Mouse (Mus musculus) embryonic facial prominence, embryonic 15.5 days (tissue): ENCODE results near the gene Hpse. TPM values are rescaled to one million over a fixed set of nuclear protein-coding genes. Genes with fewer than 3 reads are reported as not detected.

Experiments
- ATAC-seq: fragments of 200-750 bp; cut with Nextera tagmentation; 2 replicates; pipeline ENCODE4 v1.8.0; 2017; ENCODE audit warnings: low read depth, moderate TSS enrichment; ENCODE audit not compliant: insufficient number of reproducible peaks, low FRiP score, low TSS enrichment
- H3K27ac ChIP-seq: fragments of 300-500 bp; sonication (generic); replicated peaks from 2 replicates; pipeline ENCODE4 v1.5.1; 2015; ENCODE audit warnings: mild to moderate bottlenecking, inconsistent platforms
- H3K27me3 ChIP-seq: fragments of 300-500 bp; sonication (generic); 2 replicates; pipeline ENCODE4 v1.6.1; 2015; ENCODE audit warnings: inconsistent platforms
- H3K36me3 ChIP-seq: fragments of 300-500 bp; sonication (generic); 2 replicates; pipeline ENCODE4 v1.6.1; 2015; ENCODE audit warnings: mild to moderate bottlenecking, inconsistent platforms
- H3K4me1 ChIP-seq: fragments of 300-500 bp; sonication (generic); 2 replicates; pipeline ENCODE4 v1.6.1; 2015; ENCODE audit warnings: inconsistent platforms
- H3K4me2 ChIP-seq: fragments of 300-500 bp; sonication (generic); replicated peaks from 2 replicates; pipeline ENCODE4 v1.6.1; 2015; ENCODE audit warnings: mild to moderate bottlenecking, inconsistent platforms
- H3K4me3 ChIP-seq: fragments of 300-500 bp; sonication (generic); replicated peaks from 2 replicates; pipeline ENCODE4 v1.5.1; 2015; ENCODE audit warnings: mild to moderate bottlenecking, inconsistent platforms
- H3K9ac ChIP-seq: fragments of 300-500 bp; sonication (generic); 2 replicates; pipeline ENCODE4 v1.6.1; 2015; ENCODE audit warnings: inconsistent platforms
- H3K9me3 ChIP-seq: fragments of 300-500 bp; sonication (generic); replicated peaks from 2 replicates; pipeline ENCODE4 v1.6.1; 2016; ENCODE audit warnings: inconsistent platforms
- WGBS: fragments of 180-500 bp; shearing (Covaris S2); methylation state at CpG from one replicate; pipeline ENCODE4 v1.1.7; 2015; 5-methylcytosine and 5-hydroxymethylcytosine counted together
- polyA plus RNA-seq: library from polyadenylated mRNA; unstranded; fragments of >200 nt; fragmentation: Nextera tagmentation; extraction: Ambion mirVana; gene quantifications from 2 replicates; pipeline ENCODE4 v1.2.1, GENCODE M21; 2015

The Hpse gene
- 4.7 and 5.9 TPM in 2 replicates for polyA plus RNA-seq

DNA sequence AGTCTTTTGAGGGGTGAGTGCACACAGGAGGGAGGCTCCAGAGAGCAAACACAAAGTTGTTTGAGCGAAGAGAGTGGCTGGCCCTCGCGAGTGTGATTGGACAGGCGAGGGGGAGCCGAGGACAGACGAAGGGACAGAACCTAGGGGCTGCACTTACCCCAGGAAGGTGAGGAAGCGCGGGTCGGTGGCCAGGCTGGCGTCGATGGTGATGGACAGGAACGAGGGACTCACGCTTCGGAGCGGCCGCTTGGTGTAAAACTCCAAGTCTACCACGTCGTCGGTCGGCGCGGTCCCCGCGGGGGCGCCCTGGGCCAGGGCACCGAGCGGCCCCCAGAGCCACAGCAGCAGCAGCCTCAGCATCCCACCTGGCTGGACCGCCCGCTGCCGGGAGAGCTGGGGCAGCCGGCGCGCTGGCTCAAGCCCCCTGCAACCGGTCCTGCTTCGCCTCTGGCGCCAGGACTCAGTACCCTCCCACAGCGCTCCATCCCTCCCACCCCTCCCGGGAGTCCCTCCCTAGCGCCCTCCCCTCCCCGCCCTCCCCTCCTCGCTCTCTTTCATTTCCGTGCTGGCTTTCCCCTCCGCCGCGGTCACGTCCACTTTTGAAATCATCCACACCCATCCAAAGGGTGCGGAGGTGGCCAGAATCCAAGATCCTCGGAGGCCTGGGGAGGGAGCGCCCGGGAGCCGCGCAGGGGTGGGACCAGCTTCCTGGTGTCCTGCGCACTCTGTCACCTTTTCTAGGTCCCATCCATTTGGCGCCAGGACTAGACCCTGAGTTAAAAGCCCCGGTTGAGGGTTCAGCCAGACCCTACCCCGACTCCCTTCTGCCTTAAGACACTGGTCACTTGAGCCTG lies at the start of gene Hpse:
Hpse (minus strand) TSS at position 482 of the 854 bp plus-strand sequence.
- Histone ChIP-seq H3K9me3 (no peaks in the 10 kb centered on the region), H3K36me3 (no peaks in the 10 kb centered on the region), H3K4me1 (peaks cover 9% of the 10 kb centered on the region; the same call in 1 of the 2 replicates), H3K27ac (no peak within 1 kb of the TSS), H3K4me3 (peak within 1 kb of the TSS; percentile 55), H3K27me3 (no peaks in the 10 kb centered on the region; the same call in none of the 2 replicates), H3K4me2 (peak within 1 kb of the TSS; percentile 96), H3K9ac (peak within 1 kb of the TSS; percentile 37)
- peak; percentile 71 for ATAC-seq
- WGBS: under 1% methylated on average over 56 of the region's 56 CpGs

DNA sequence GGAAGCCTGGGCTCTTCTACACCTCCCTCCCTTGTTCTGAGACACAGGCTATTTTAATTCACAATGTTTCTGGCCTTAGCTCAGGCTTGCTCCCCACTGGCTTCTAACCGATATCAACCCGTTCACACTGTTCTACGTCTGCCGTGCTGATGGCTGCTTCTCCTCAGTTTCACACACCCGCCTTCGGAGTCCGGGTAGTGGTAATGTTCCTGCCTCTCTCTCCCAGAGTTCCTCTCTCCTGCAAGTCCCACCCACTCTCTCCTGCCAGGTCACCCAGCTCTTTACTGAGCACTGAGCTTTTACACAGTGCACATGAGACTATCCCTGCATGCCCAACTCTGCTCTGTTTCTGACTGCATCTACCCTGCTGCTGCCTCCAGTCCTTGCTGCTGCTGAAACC lies 46.5 kb upstream of the Hpse start:
- ATAC-seq: no peak
- 96% methylated on average over 7 of the region's 7 CpGs for WGBS
- no peaks in the 10 kb centered on the region for H3K4me1 ChIP-seq

GRCm38 (mm10) chr5:100761736-100762135 lies 42.2 kb upstream of the Hpse start:
- WGBS: 82% methylated on average over 7 of the region's 7 CpGs
- H3K9me3 ChIP-seq: no peaks in the 10 kb centered on the region
- no peaks in the 10 kb centered on the region for H3K27me3 ChIP-seq
- no peaks in the 10 kb centered on the region for H3K4me1 ChIP-seq
- H3K27ac ChIP-seq: no peak overlapping the region
- H3K9ac ChIP-seq: no peak overlapping the region
- H3K36me3 ChIP-seq: peaks cover 40% of the 10 kb centered on the region
- no peak for ATAC-seq
- H3K4me2 ChIP-seq: no peak overlapping the region
- H3K4me3 ChIP-seq: no peak overlapping the region

More for the DNA sequence above, 46.5 kb upstream of the Hpse start:
- Histone ChIP-seq H3K27ac (no peak overlapping the region), H3K27me3 (no peaks in the 10 kb centered on the region), H3K9me3 (no peaks in the 10 kb centered on the region), H3K9ac (no peak overlapping the region), H3K36me3 (peaks cover 65% of the 10 kb centered on the region), H3K4me3 (no peak overlapping the region), H3K4me2 (no peak overlapping the region)

- 89% methylated on average over 10 of the region's 10 CpGs for WGBS
Observed at GRCm38 (mm10) chr5:100760049-100760663, 40.6 kb upstream of the Hpse start.

DNA sequence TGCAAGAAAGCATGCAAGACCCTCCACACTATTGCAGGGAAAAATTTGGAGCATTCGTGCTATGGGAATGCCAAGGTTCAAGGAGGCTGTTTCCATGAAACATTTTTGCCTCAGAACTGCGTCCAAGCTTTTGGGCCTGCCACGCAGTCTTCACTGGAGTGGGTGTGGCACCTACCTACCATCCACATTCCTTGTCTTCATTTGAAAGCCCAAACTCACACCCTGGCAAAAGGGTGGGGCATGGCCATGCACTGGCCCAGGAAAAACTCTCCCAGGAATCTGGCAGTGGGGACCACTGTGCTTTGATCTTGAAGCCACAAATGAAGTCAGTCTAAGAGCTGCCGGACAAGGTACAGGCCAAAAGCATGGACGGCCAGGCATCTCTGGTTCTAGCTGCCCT lies 38.6 kb upstream of the Hpse start:
- Histone ChIP-seq H3K9ac (no peak overlapping the region), H3K27ac (no peak overlapping the region), H3K36me3 (peaks cover 7% of the 10 kb centered on the region; the same call in 1 of the 2 replicates), H3K9me3 (no peaks in the 10 kb centered on the region), H3K27me3 (no peaks in the 10 kb centered on the region), H3K4me2 (no peak overlapping the region), H3K4me1 (no peaks in the 10 kb centered on the region), H3K4me3 (no peak overlapping the region)
- ATAC-seq: no peak
- 94% methylated on average over 5 of the region's 5 CpGs for WGBS

More at GRCm38 (mm10) chr5:100760049-100760663, 40.6 kb upstream of the Hpse start:
- no peaks in the 10 kb centered on the region for H3K4me1 ChIP-seq
- ATAC-seq: no peak
- H3K9ac ChIP-seq: no peak overlapping the region
- no peak overlapping the region for H3K27ac ChIP-seq
- no peaks in the 10 kb centered on the region for H3K27me3 ChIP-seq
- peaks cover 26% of the 10 kb centered on the region for H3K36me3 ChIP-seq
- H3K4me2 ChIP-seq: no peak overlapping the region
- no peak overlapping the region for H3K4me3 ChIP-seq
- H3K9me3 ChIP-seq: no peaks in the 10 kb centered on the region

- H3K4me3 ChIP-seq: no peak overlapping the region
- no peak overlapping the region for H3K27ac ChIP-seq
- H3K9me3 ChIP-seq: no peaks in the 10 kb centered on the region
- 62% methylated on average over 7 of the region's 7 CpGs for WGBS
- H3K4me1 ChIP-seq: no peaks in the 10 kb centered on the region
- H3K9ac ChIP-seq: no peak overlapping the region
- H3K27me3 ChIP-seq: no peaks in the 10 kb centered on the region
- no peak overlapping the region for H3K4me2 ChIP-seq
- ATAC-seq: no peak
- H3K36me3 ChIP-seq: no peaks in the 10 kb centered on the region
Observed at GRCm38 (mm10) chr5:100753407-100753806, 33.9 kb upstream of the Hpse start.

GRCm38 (mm10) chr5:100751655-100752054 lies 32.1 kb upstream of the Hpse start:
- ATAC-seq: no peak
- Histone ChIP-seq H3K36me3 (no peaks in the 10 kb centered on the region), H3K4me3 (no peak overlapping the region), H3K4me2 (no peak overlapping the region), H3K4me1 (no peaks in the 10 kb centered on the region), H3K9me3 (no peaks in the 10 kb centered on the region), H3K9ac (no peak overlapping the region), H3K27ac (no peak overlapping the region), H3K27me3 (no peaks in the 10 kb centered on the region)
- WGBS: 65% methylated on average over 4 of the region's 4 CpGs

DNA sequence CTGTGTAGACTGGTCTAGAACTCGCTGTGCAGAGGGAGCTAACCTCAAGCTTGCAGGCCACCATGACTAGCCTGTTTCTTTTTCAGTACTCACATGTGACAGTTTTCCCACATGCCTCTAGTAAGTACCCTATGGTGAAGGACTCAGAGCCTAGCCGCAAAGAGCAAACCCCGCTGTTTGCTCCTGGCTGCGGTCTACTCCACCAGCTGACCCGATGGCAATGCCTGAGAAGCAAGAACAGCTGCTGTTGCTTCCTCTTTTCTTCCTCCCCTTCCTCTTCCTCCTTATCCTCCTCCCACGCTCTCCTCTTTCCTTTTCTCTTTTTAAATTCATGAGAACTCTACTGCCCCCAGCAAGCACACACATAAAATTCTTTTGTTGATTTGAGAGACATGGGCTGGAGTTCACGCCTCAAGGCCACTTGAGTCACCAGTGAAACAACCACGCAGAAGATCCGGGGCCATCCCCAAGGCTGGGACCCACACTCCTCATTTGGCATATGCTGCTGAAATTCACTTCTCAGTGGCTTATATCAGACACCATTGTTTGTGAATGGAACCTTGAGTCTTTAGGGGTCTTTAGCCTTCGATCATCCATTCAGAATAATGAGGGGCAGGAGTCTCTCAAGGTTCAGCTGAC lies 31.2 kb upstream of the Hpse start:
- Histone ChIP-seq H3K27me3 (no peaks in the 10 kb centered on the region), H3K9ac (no peak overlapping the region), H3K4me2 (no peak overlapping the region), H3K9me3 (no peaks in the 10 kb centered on the region), H3K4me3 (no peak overlapping the region), H3K27ac (no peak overlapping the region), H3K4me1 (no peaks in the 10 kb centered on the region), H3K36me3 (no peaks in the 10 kb centered on the region)
- no peak for ATAC-seq
- WGBS: 79% methylated on average over 10 of the region's 10 CpGs

DNA sequence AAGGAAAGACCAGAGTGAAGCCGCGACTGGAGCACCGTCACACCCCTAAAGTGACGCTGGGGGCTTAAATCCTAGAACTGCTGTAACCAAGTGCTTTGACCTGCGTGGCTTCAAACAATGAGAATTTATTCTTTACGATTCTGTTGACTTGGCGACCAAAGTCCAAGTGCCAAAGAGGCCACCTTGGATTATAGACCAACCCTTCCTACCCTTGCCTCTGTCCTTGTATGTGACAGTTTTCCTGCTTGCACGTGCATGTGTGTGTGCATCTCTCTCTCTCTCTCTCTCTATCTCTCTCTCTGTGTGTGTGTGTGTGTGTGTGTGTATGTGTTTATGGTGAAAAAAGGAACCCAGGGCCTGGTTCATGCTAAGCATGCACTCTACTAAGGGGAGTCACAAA lies 19.3 kb upstream of the Hpse start:
- no peaks in the 10 kb centered on the region for H3K4me1 ChIP-seq
- H3K4me2 ChIP-seq: no peak overlapping the region
- H3K9me3 ChIP-seq: no peaks in the 10 kb centered on the region
- no peak overlapping the region for H3K9ac ChIP-seq
- no peaks in the 10 kb centered on the region for H3K27me3 ChIP-seq
- H3K4me3 ChIP-seq: no peak overlapping the region
- H3K36me3 ChIP-seq: no peaks in the 10 kb centered on the region
- no peak overlapping the region for H3K27ac ChIP-seq
- ATAC-seq: no peak
- 92% methylated on average over 8 of the region's 8 CpGs for WGBS

- H3K27me3 ChIP-seq: no peaks in the 10 kb centered on the region
- H3K9me3 ChIP-seq: no peaks in the 10 kb centered on the region
- H3K9ac ChIP-seq: no peak overlapping the region
- H3K36me3 ChIP-seq: no peaks in the 10 kb centered on the region
- H3K4me3 ChIP-seq: no peak overlapping the region
- 81% methylated on average over 8 of the region's 8 CpGs for WGBS
- no peak for ATAC-seq
- H3K4me1 ChIP-seq: no peaks in the 10 kb centered on the region
- no peak overlapping the region for H3K27ac ChIP-seq
- no peak overlapping the region for H3K4me2 ChIP-seq
Observed at GRCm38 (mm10) chr5:100736919-100737318, 17.4 kb upstream of the Hpse start.

- Histone ChIP-seq H3K4me3 (no peak overlapping the region), H3K36me3 (no peaks in the 10 kb centered on the region), H3K4me2 (no peak overlapping the region), H3K27me3 (no peaks in the 10 kb centered on the region), H3K9ac (no peak overlapping the region), H3K9me3 (no peaks in the 10 kb centered on the region), H3K27ac (no peak overlapping the region), H3K4me1 (no peaks in the 10 kb centered on the region)
- no peak for ATAC-seq
- WGBS: 78% methylated on average over 4 of the region's 4 CpGs
Observed at GRCm38 (mm10) chr5:100734535-100734934, 15.0 kb upstream of the Hpse start.
